Mouse (Mus musculus) neural tube, embryonic 13.5 days (tissue): ENCODE data around the gene Cacna1c. TPM values are rescaled to one million over a fixed set of nuclear protein-coding genes. Genes with fewer than 3 reads are reported as not detected.

ENCODE experiments used
- ATAC-seq: fragments of 200-750 bp; cut with Nextera tagmentation; 2 replicates; pipeline ENCODE4 v1.8.0; 2017; ENCODE audit warnings: low read depth, mild to moderate bottlenecking, moderate TSS enrichment, moderate library complexity
- H3K27ac ChIP-seq: fragments of 300-500 bp; sonication (generic); replicated peaks from 2 replicates; pipeline ENCODE4 v1.5.1; 2015; ENCODE audit warnings: moderate library complexity, mild to moderate bottlenecking, inconsistent platforms
- H3K27me3 ChIP-seq: fragments of 300-500 bp; sonication (generic); 2 replicates; pipeline ENCODE4 v1.6.1; 2015; ENCODE audit warnings: mild to moderate bottlenecking, inconsistent platforms
- H3K36me3 ChIP-seq: fragments of 300-500 bp; sonication (generic); 2 replicates; pipeline ENCODE4 v1.6.1; 2015; ENCODE audit warnings: mild to moderate bottlenecking, inconsistent platforms
- H3K4me1 ChIP-seq: fragments of 300-500 bp; sonication (generic); replicated peaks from 2 replicates; pipeline ENCODE4 v1.6.1; 2015; ENCODE audit warnings: inconsistent platforms
- H3K4me2 ChIP-seq: fragments of 300-500 bp; sonication (generic); 2 replicates; pipeline ENCODE4 v1.6.1; 2015; ENCODE audit warnings: inconsistent platforms, mild to moderate bottlenecking, moderate library complexity
- H3K4me3 ChIP-seq: fragments of 300-500 bp; sonication (generic); 2 replicates; pipeline ENCODE4 v1.5.1; 2015; ENCODE audit warnings: mild to moderate bottlenecking, inconsistent platforms
- H3K9ac ChIP-seq: fragments of 300-500 bp; sonication (generic); 2 replicates; pipeline ENCODE4 v1.6.1; 2015; ENCODE audit warnings: moderate library complexity, mild to moderate bottlenecking, inconsistent platforms
- H3K9me3 ChIP-seq: fragments of 300-500 bp; sonication (generic); 2 replicates; pipeline ENCODE4 v1.6.1; 2016; ENCODE audit warnings: inconsistent platforms
- WGBS: fragments of 180-500 bp; shearing (Covaris S2); methylation state at CpG from one replicate; pipeline ENCODE4 v1.1.7; 2015; 5-methylcytosine and 5-hydroxymethylcytosine counted together
- polyA plus RNA-seq: library from polyadenylated mRNA; unstranded; fragments of >200 nt; fragmentation: Nextera tagmentation; extraction: Ambion mirVana; gene quantifications from 2 replicates; pipeline ENCODE4 v1.2.1, GENCODE M21; 2015

Cacna1c gene
- polyA plus RNA-seq, 1 experiment from 2014 or later = 5.0 TPM

GRCm38 (mm10) chr6:118938386-118939096 is 257.7 kb downstream of the Cacna1c start:
- no peaks in the 10 kb centered on the region for H3K27me3 ChIP-seq
- H3K9ac ChIP-seq = no peak overlapping the region
- H3K4me2 ChIP-seq = no peak overlapping the region
- WGBS = 63% methylated on average over 13 of the region's 13 CpGs
- H3K4me1 ChIP-seq = peaks cover 33% of the 10 kb centered on the region
- peak overlapping the region; percentile 28; the same call in 1 of the 2 replicates for H3K27ac ChIP-seq
- H3K36me3 ChIP-seq = no peaks in the 10 kb centered on the region
- H3K9me3 ChIP-seq = no peaks in the 10 kb centered on the region
- ATAC-seq = 0 out of 2 replicates have a peak, but pooled peaks have one; percentile 17
- no peak overlapping the region for H3K4me3 ChIP-seq

GRCm38 (mm10) chr6:118937536-118937935 is 258.7 kb downstream of the Cacna1c start:
- H3K9me3 ChIP-seq = no peaks in the 10 kb centered on the region
- no peak for ATAC-seq
- H3K4me1 ChIP-seq = peaks cover 33% of the 10 kb centered on the region
- H3K4me3 ChIP-seq = no peak overlapping the region
- no peaks in the 10 kb centered on the region for H3K27me3 ChIP-seq
- WGBS = 81% methylated on average over 5 of the region's 5 CpGs
- no peaks in the 10 kb centered on the region for H3K36me3 ChIP-seq
- H3K9ac ChIP-seq = no peak overlapping the region
- H3K4me2 ChIP-seq = no peak overlapping the region
- no peak overlapping the region for H3K27ac ChIP-seq

- H3K4me1 ChIP-seq = peaks cover 37% of the 10 kb centered on the region
- H3K4me3 ChIP-seq = no peak overlapping the region
- H3K27me3 ChIP-seq = no peaks in the 10 kb centered on the region
- WGBS = 85% methylated on average over 9 of the region's 9 CpGs
- H3K9ac ChIP-seq = no peak overlapping the region
- no peak for ATAC-seq
- H3K4me2 ChIP-seq = no peak overlapping the region
- H3K27ac ChIP-seq = no peak overlapping the region
- H3K9me3 ChIP-seq = no peaks in the 10 kb centered on the region
- no peaks in the 10 kb centered on the region for H3K36me3 ChIP-seq
These were observed 260.4 kb downstream of the Cacna1c start for GRCm38 (mm10) chr6:118935520-118936415.

- H3K36me3 ChIP-seq = no peaks in the 10 kb centered on the region
- H3K4me1 ChIP-seq = peaks cover 33% of the 10 kb centered on the region
- WGBS = 63% methylated on average over 9 of the region's 9 CpGs
- H3K4me3 ChIP-seq = no peak overlapping the region
- H3K4me2 ChIP-seq = no peak overlapping the region
- no peak overlapping the region for H3K9ac ChIP-seq
- no peaks in the 10 kb centered on the region for H3K9me3 ChIP-seq
- no peak overlapping the region for H3K27ac ChIP-seq
- no peaks in the 10 kb centered on the region for H3K27me3 ChIP-seq
- ATAC-seq = no peak
These were observed 261.8 kb downstream of the Cacna1c start for GRCm38 (mm10) chr6:118934243-118934902.

- Histone ChIP-seq H3K36me3 (no peaks in the 10 kb centered on the region), H3K27ac (no peak overlapping the region), H3K4me3 (no peak overlapping the region), H3K9ac (no peak overlapping the region), H3K9me3 (no peaks in the 10 kb centered on the region), H3K27me3 (no peaks in the 10 kb centered on the region), H3K4me2 (no peak overlapping the region), H3K4me1 (peaks cover 20% of the 10 kb centered on the region)
- 85% methylated on average over 9 of the region's 9 CpGs for WGBS
- ATAC-seq = no peak
These were observed 263.1 kb downstream of the Cacna1c start for GRCm38 (mm10) chr6:118933017-118933594.

- peaks cover 17% of the 10 kb centered on the region for H3K4me1 ChIP-seq
- no peak overlapping the region; the same call in 1 of the 2 replicates for H3K27ac ChIP-seq
- H3K9me3 ChIP-seq = no peaks in the 10 kb centered on the region
- WGBS = 69% methylated on average over 8 of the region's 8 CpGs
- H3K9ac ChIP-seq = no peak overlapping the region
- no peaks in the 10 kb centered on the region for H3K27me3 ChIP-seq
- H3K4me3 ChIP-seq = no peak overlapping the region
- 0 out of 2 replicates have a peak, but pooled peaks have one; percentile 5 for ATAC-seq
- no peak overlapping the region for H3K4me2 ChIP-seq
- no peaks in the 10 kb centered on the region for H3K36me3 ChIP-seq
These were observed 264.1 kb downstream of the Cacna1c start for GRCm38 (mm10) chr6:118932002-118932700.

GRCm38 (mm10) chr6:118926669-118927068 is 269.5 kb downstream of the Cacna1c start:
- Histone ChIP-seq H3K27me3 (no peaks in the 10 kb centered on the region), H3K9ac (no peak overlapping the region), H3K9me3 (no peaks in the 10 kb centered on the region), H3K4me3 (no peak overlapping the region), H3K4me1 (peaks cover 15% of the 10 kb centered on the region), H3K36me3 (no peaks in the 10 kb centered on the region), H3K27ac (no peak overlapping the region), H3K4me2 (no peak overlapping the region)
- WGBS = 64% methylated on average over 3 of the region's 3 CpGs
- no peak for ATAC-seq

GRCm38 (mm10) chr6:118924426-118924825 is 271.8 kb downstream of the Cacna1c start:
- Histone ChIP-seq H3K9ac (no peak overlapping the region), H3K27ac (no peak overlapping the region), H3K9me3 (no peaks in the 10 kb centered on the region), H3K4me1 (peaks cover 15% of the 10 kb centered on the region; the same call in 1 of the 2 replicates), H3K4me3 (no peak overlapping the region), H3K27me3 (no peaks in the 10 kb centered on the region), H3K4me2 (no peak overlapping the region), H3K36me3 (no peaks in the 10 kb centered on the region)
- WGBS = 90% methylated on average over 12 of the region's 12 CpGs
- no peak for ATAC-seq

GRCm38 (mm10) chr6:118923926-118924325 is 272.3 kb downstream of the Cacna1c start:
- Histone ChIP-seq H3K9me3 (no peaks in the 10 kb centered on the region), H3K36me3 (no peaks in the 10 kb centered on the region), H3K4me2 (no peak overlapping the region), H3K9ac (no peak overlapping the region), H3K4me1 (peaks cover 15% of the 10 kb centered on the region; the same call in 1 of the 2 replicates), H3K4me3 (no peak overlapping the region), H3K27ac (no peak overlapping the region), H3K27me3 (no peaks in the 10 kb centered on the region)
- WGBS = 66% methylated on average over 2 of the region's 2 CpGs
- no peak for ATAC-seq

GRCm38 (mm10) chr6:118923212-118923577 is 273.0 kb downstream of the Cacna1c start:
- Histone ChIP-seq H3K9ac (no peak overlapping the region), H3K4me3 (no peak overlapping the region), H3K4me1 (peaks cover 15% of the 10 kb centered on the region; the same call in 1 of the 2 replicates), H3K9me3 (no peaks in the 10 kb centered on the region), H3K27me3 (no peaks in the 10 kb centered on the region), H3K36me3 (no peaks in the 10 kb centered on the region), H3K4me2 (no peak overlapping the region), H3K27ac (no peak overlapping the region)
- WGBS = 85% methylated on average over 5 of the region's 5 CpGs
- ATAC-seq = no peak
